Mouse (Mus musculus): ENCODE results near the gene Usp15. TPM values are rescaled to one million over a fixed set of nuclear protein-coding genes. Genes with fewer than 3 reads are reported as not detected.
A peak's percentile ranks its signal among the peaks of the same experiment; 100 is the strongest.

Usp15 gene
- total RNA-seq, 2 experiments from 2014 or later = 94.4 to 105 TPM

DNA sequence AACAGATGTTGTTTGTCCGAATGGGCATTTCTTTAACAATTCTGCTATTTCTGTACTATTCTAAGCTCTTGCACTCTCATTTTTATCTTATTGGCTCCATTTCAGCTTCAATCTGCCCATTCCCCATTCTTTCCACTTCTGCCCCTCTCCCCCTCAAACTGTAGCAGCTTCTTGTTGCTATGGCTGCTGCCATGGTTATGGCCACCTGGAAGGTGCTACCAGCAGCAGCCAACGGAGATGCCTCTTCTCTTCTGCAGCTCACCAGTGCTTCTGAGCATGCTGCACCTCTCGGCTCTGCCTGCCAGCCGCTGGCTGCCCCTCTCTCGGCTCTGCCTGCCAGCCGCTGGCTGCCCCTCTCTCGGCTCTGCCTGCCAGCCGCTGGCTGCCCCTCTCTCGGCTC, 112.5 kb downstream of the Usp15 start:
- no peak for DNase-seq (ENCODE audit: low spot score in 2 of 2)
- Histone ChIP-seq H3K27ac (peak overlapping the region; percentile 73), H3K4me3 (no peak overlapping the region)
- TF ChIP-seq CTCF (conservative IDR thresholded peaks at IDR 0.05) = no peak

DNA sequence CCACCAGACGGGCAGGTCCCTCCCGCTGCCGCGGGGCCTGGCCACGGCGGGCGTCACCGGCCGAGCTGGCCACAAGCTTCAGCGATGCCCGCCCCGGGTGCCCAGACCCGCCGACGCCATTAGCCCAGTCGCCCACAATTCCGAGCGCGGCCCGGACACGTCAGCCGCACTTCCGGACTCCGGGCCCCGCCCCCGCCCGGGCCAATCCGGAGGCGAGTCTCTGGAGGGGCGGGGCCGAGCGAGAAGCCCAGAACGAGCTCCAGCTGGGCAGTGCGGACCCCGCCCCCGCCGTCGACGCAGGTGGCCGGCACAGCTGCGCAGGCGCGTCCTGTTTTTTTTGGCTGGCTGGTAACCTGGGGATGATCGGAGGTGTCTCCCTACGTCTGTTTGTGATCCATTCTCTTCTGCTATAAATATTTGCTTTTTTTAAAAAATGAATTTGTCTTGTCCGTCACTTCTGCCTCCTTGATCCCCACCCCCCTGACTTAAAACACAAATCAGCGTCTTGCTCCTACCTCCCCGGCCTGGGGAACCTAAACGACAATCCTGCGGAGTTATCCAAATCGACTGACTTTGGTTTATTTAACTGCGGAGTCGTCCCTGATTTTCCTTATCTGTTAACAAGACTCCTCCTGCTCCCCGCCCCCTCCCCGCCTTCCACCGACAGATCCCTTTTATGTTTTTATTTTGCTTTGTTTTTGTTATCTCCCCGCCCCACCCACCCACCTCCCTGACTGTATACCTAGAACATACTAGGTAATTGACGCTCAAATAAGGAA, 120.4 kb downstream of the Usp15 start, which contains the start of gene Mon2:
Gene Mon2, minus strand, starts transcription at position 261 of the 779 bp plus-strand sequence.
- no peak for TF ChIP-seq CTCF (conservative IDR thresholded peaks at IDR 0.05)
- Histone ChIP-seq H3K4me3 (peak within 1 kb of the TSS; percentile 77), H3K27ac (peak within 1 kb of the TSS; percentile 93)
- peak; percentile 96 for DNase-seq (ENCODE audit: low spot score in 2 of 2)

DNA sequence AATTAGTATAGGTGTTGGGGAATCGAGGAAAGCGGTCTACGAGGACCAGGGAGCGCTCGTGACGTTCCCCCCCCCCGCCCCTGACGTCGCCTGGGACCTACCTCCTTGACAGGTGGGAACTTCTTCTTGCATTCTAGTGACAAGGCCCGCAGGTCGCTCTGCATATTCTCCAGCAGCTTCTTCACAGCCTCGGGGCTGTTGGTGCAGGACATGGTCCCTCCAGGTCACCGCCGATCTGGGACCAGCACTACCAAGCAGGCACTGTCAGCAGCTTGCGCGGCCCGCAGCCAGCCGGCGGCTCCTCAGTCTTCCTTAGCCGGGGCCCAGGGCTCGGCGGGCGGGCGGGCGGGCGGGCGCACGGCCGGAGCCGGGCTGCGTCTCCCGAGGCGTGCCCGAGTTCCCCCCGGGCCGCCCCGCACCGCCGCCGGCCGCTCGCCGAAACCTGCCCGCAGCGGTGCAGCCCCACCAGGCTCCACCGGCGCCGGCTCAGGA, 121.0 kb downstream of the Usp15 start:
- Histone ChIP-seq H3K27ac (peak overlapping the region; percentile 93), H3K4me3 (peak overlapping the region; percentile 77)
- no peak for DNase-seq (ENCODE audit: low spot score in 2 of 2)
- TF ChIP-seq CTCF (conservative IDR thresholded peaks at IDR 0.05) = no peak

DNA sequence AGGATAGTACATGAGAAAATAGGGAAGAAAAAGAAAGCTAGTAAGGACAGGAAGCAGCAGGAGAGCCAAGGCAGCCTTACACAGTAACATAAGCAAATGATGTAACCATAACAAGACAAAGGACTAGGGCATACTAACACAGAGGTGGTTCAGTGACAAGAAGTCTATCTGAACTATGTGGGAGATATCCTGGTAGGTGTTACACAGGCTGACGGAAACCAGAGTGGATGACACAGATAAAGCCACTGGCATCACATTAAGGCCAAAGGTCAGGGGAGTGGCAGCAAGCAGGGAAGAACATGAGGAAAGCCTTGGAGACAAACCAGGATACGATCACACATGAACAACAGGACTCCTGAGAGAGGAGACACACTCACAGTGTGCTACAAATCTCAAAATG, 124.8 kb downstream of the Usp15 start:
- no peak for DNase-seq (ENCODE audit: low spot score in 2 of 2)
- TF ChIP-seq CTCF (conservative IDR thresholded peaks at IDR 0.05) = no peak

DNA sequence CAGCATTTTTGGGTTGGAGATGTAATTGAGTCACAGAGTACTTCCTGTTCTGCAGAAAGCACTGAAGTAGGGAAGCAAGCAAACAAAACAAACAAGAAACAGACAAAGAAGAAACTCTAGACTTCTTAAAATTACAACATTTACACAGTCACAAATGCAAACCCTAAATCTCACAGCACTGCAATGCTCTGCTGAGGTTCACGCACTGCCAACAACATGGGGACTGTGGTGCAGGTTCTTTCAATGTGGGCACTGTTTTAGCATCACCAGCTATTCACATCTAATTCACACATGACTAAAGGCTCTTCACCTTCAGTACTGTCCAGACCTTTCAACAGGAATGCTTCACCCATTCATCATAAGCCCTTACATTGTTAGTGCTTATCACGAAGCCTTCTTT, 133.8 kb downstream of the Usp15 start:
- no peak overlapping the region for H3K27ac ChIP-seq
- no peak overlapping the region for H3K4me3 ChIP-seq
- no peak for DNase-seq (ENCODE audit: low spot score in 2 of 2)
- no peak for TF ChIP-seq CTCF (conservative IDR thresholded peaks at IDR 0.05)

More for the DNA sequence above, 124.8 kb downstream of the Usp15 start:
- Histone ChIP-seq H3K27ac (no peak overlapping the region), H3K4me3 (no peak overlapping the region)

DNA sequence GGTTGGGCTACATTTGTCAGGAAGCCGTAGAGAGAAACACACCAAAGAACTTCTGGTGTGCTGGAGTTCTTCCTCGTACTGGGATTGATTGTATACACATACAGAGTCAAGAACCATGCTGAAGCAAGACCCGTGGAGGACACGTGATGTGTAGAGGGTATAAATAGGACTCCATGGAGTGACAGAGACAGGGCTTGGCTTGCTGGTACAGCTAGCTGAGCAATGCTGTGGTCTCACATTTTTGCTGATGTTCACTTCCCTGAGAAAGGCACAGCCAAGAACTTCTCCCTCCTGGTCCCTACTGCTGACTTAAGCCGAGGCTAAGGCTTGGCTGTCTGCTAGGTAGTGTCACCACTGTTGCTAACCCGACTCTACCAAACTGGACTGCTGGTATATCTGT, 136.0 kb downstream of the Usp15 start:
- no peak for DNase-seq (ENCODE audit: low spot score in 2 of 2)
- Histone ChIP-seq H3K27ac (peak overlapping the region; percentile 10; the same call in 1 of the 2 replicates), H3K4me3 (no peak overlapping the region)
- TF ChIP-seq CTCF (conservative IDR thresholded peaks at IDR 0.05) = no peak

DNA sequence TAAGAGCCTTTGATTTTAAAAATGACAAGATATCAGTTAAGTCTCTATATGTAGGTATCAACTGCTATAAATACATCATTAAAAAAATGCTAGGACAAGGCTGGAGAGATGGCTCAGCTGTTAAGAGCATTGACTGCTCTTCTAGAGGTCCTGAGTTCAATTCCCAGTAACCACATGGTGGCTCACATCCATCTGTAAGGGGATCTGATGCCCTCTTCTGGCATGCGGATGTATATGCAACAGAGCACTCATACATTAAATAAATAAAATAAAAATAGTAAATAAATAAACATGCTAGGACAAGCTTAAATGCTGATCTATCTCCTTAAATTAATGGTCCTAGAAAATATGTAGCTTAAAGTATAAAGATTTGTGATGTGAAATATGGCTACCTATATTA, 139.7 kb downstream of the Usp15 start:
- DNase-seq (ENCODE audit: low spot score in 2 of 2) = no peak
- peak; percentile 68 for TF ChIP-seq CTCF (conservative IDR thresholded peaks at IDR 0.05)

DNA sequence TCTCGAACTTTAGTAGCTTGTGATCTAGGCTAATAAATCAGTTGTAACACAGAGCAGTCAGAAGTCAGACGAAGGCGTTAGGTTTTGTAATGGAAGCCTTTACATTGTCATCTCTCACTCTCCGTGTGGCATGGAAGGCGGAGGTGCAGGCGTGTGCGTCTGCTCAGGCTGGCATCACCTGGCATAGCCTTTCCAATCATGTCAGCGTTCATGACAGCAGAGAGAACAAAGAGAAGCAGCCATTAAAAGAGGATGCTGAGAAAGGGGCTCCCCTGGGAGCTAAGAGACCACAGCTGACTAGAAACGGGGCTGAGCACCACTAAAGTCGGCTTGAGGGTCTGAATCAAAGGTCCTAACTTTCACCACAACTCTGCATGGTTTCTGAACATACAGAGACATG, 140.3 kb downstream of the Usp15 start:
- Histone ChIP-seq H3K27ac (no peak overlapping the region), H3K4me3 (no peak overlapping the region)
- no peak for DNase-seq (ENCODE audit: low spot score in 2 of 2)
- TF ChIP-seq CTCF (conservative IDR thresholded peaks at IDR 0.05) = no peak

More for the DNA sequence above, 139.7 kb downstream of the Usp15 start:
- Histone ChIP-seq H3K4me3 (no peak overlapping the region), H3K27ac (no peak overlapping the region)

DNA sequence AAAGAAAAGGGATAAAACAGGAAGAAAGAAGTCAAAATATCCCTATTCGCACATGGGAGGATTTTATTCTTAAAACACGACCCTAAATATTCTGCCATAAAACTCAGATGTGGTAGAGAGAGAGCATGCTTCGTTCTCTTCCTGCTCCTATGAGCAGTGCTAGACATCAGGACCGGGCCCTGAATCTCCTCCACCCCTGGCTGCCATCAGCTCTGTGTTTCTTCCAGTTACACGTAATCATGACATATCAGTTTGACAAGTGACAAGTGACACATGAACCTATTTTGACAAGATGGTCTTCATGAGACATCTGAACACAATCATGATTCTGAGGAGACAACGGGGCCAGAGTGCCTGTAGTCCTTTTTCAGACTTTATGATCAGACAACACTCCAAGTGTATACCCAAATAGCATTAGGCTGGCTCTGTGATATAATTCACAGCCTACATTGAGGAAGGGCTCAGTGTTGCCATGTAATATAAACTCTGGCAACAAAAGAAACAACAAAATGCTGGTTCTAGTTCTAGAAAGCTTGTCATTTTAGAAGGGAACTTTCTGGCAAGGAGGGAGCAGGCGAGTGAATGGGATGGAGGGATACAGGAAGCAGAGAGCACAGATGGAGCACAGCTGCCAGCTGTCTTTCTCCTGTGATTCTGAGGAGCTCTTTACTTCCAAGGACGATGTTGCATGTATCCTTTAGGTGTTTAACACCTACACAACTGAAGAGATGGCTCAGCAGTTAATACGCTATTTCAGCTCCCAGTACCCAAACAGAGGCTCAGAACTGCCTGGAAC, 141.4 kb downstream of the Usp15 start:
- no peak for TF ChIP-seq CTCF (conservative IDR thresholded peaks at IDR 0.05)
- DNase-seq (ENCODE audit: low spot score in 2 of 2) = no peak
- no peak overlapping the region; the same call in 1 of the 2 replicates for H3K27ac ChIP-seq
- no peak overlapping the region for H3K4me3 ChIP-seq

Small RNA genes within 50 kb of the gene (microRNA-seq; reads per million reads assigned to microRNA genes)
- gene Gm27920 = 2.6 to 2.9 reads per million in 2 experiments

Other genes starting within 250 kb of the Usp15 start
- 100 to 1,000 TPM; 101 TPM for gene Mon2, start 120.5 kb downstream of the Usp15 start, total RNA-seq (2021)
- 10 to 100 TPM; 49.3 to 51.7 TPM for gene Fam19a2, start 67.0 kb upstream of the Usp15 start, total RNA-seq (2021)